Mouse (Mus musculus): ENCODE results near the gene Sumo1. TPM values are rescaled to one million over a fixed set of nuclear protein-coding genes. Genes with fewer than 3 reads are reported as not detected.

Gene Sumo1
- total RNA-seq, 2 experiments from 2014 or later: 55.6 to 58.2 TPM

GRCm38 (mm10) chr1:59566926-59567325 lies 103.7 kb downstream of the Sumo1 start:
- no peak for DNase-seq
- intact Hi-C loops (cut with DNase I): no loop called here

GRCm38 (mm10) chr1:59566281-59566680 lies 104.4 kb downstream of the Sumo1 start:
- intact Hi-C loops (cut with DNase I): no loop called here
- no peak for DNase-seq

DNA sequence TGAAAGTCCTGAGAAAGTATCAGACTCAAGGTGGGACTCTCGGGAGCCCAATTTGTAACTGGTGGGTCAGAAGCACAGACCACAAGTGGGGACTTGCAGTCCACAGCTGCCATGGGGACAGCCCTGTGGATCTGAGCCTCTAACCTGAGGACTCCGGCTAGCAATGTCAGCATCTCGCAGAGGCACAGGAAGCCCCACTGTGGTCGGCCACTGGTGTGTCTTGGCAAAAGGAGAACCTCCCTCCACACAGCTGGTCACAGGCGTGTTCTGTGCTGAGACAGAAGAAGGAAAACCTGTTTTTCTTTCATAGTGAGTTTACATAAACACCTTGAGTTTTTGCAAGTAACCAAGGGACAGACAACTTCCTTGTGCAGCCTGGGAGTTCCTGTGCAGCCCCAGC lies 104.8 kb downstream of the Sumo1 start:
- no peak for DNase-seq
- intact Hi-C loops (cut with DNase I): no loop called here

GRCm38 (mm10) chr1:59563581-59563980 lies 107.1 kb downstream of the Sumo1 start:
- no peak for DNase-seq
- intact Hi-C loops (cut with DNase I): no loop called here

DNA sequence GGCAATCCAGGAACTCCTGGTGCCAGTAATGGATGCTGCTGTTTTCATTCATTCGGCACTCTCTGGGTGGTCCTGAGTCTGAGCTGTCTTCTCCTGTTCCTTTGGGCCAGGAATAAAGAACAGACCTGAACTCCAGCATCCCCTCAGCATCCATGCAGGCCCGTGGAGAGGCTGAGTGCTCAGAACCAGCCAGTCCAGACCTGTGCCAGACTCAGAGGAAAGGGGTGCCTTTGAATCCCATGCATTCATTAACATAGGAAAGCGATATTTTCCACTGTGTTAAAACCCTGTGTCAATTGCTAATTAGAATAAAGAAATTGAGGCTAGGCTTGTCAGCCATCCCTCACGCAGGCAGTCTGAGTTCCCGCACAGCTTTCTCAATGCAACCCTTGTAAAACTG lies 116.9 kb downstream of the Sumo1 start:
- DNase-seq: no peak
- intact Hi-C loops (cut with DNase I): no loop called here

GRCm38 (mm10) chr1:59550996-59551395 lies 119.6 kb downstream of the Sumo1 start:
- intact Hi-C loops (cut with DNase I): no loop called here
- peak in 1 of 2 experiments; percentile 32 for DNase-seq

DNA sequence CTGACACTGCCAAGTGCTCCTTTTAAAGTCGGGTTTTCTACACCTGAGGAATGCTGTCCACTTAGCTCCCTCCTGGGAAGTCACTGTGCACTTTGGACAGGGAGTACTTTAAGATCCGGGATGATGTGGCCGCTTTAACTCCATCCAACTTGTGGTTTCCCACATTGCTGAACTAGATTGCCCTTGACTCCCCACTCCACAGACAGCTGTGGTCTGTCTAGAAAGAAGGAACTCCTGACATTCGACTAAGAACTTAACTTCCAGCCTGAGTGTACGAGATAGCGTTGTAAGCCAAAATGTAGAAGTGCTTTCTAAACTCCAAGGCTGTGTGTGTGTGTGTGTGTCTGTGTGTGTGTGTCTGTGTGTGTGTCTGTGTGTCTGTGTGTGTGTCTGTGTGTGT lies 120.4 kb downstream of the Sumo1 start:
- peak; percentile 5 to 25 for DNase-seq
- intact Hi-C loops (cut with DNase I): no loop called here

DNA sequence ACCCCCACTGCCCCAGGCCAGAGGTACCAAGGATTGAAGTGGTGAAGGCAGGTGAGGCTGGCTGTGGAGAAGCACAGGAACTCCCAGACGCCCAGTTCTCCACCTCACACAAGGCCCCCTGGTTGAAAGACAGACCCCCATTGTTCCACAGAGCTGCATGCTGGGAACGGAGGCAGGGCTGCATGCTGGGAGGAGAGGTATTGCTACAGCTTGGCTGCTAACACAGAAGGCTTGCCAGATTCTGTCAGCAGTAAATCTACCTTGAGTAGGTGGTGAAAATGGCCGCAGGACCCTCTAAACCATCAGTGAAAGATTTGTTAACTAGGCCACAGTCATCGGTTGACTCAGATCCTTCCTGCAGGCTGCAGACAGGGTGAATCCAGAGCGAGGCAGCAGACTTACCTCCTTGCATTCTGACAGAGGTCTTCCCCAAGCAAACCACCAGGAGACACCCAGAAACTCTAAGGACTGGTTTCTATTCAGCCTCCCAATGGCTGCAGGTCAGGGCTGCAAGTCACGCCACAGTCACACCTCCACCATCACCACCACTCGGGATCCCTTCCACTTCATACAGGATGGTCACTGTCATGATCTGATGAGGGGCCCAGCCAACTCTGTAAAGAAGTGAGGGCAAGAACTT lies 121.5 kb downstream of the Sumo1 start:
- DNase-seq: no peak
- intact Hi-C loops (cut with DNase I): no loop called here

DNA sequence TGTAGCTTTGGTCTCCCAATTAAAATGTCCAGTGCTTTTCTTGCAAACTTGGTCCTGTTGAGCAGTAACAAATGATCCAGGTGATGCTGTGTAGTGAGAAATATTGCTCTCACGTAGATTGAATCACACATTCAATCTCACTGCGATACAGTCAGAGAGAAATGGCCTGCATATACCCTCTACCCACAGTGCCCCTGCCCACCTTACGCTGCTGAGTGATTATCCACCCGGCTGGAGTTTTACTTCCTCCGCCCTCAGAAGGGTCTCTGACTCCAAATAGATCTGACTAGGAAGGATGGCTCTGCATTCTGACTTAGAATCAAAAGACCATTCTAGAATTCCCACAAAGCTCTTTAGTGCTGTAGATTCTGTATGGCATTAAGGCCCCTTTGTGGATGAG lies 122.1 kb downstream of the Sumo1 start:
- no peak for DNase-seq
- intact Hi-C loops (cut with DNase I): no loop called here

DNA sequence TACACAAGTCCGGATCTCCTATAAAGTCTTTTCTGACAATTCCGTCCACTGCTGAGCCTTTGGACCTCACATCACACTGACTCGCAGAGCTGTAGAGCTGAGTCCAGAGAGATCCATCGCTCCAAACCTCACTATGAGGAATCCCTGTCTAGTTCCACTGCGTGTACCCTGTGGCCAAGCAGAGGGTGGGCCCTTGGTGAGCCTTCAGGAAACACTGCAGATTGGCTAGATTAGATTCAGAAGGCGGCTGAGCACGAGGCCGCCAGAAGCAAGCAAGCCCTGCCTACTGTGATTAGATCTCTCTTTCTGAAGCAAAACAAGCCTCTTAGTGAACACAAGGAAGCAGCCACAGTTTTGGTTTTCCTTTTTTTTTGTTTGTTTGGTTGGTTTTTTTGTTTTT lies 126.7 kb downstream of the Sumo1 start:
- DNase-seq: no peak
- intact Hi-C loops (cut with DNase I): no loop called here

DNA sequence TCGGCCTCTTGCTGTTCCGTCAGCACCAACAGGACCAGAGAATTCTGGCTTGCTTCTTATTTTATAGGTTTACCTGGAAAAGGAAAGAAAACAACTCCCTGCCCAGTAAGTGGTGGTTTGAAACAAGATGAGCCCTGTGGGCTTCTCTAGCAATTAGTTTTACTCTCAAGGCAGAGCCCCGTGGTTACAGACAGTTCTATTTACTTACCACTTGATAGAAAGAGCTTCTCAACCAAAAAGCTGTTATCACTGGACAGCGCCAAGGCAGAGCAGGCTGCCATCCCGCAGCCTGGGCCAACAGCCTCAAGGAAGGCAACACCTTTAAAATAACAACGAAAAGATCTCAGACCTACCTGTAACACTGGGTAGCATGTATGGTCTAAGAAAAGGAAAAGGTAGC lies 128.4 kb downstream of the Sumo1 start:
- DNase-seq: no peak
- intact Hi-C loops (cut with DNase I): no loop called here

GRCm38 (mm10) chr1:59541271-59542020 lies 129.2 kb downstream of the Sumo1 start:
- intact Hi-C loops (cut with DNase I): no loop called here
- no peak for DNase-seq

DNA sequence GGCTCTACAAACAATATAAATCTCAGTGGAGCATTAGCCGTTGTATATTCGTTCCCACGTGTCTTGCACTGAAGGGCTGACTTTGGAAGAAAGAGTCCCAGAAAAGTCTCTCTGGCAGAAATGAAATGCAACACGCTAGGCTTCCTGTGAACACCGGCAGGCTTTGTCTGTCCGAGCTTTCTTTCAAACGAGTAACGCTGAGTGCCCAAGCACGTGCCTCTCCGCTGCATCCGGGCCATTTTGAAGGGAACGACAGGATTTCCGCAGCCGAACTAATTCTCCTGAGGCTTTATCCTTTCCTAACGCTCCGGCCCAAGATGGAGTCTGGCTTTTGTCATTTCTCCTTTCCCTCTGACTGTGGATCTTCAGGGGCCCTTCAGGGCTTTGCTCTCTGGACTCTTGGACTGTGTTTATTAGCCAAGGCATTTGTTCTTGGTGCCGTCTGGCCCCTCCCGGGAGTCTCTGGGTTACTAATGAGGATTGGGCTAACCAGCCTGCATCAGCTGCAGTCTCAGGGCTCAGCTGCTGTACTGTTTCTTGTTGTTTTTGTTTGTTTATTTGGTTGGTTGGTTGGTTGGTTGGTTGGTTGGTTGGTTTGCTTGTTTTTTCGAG lies 130.0 kb downstream of the Sumo1 start:
- no peak for DNase-seq
- intact Hi-C loops (cut with DNase I): no loop called here

DNA sequence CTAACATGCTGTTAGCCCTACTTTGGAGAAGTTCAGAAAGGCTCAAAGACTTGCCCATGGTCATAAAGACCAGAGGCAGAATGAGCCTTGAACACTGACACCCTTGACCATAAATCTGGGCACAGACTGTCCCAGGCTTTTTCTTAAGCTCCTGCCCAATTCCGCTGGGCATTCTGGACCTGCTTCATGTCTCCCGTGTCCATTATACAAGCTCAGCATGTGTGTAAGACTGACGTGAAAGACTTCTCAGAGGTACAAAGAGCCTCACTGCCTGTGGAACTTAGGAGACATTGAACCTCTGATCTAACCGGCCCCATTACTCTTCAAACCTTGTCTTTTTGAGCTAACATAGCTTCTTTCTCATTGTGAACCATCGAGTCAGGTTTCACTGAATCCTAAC lies 132.3 kb downstream of the Sumo1 start:
- intact Hi-C loops (cut with DNase I): no loop called here
- DNase-seq: no peak

Other genes starting within 250 kb of the Sumo1 start
- 1 to 10 TPM; 4.7 to 6.4 TPM for gene Fzd7, start 188.4 kb downstream of the Sumo1 start, total RNA-seq (2021)
- under 1 TPM; 0.29 to 0.79 TPM for gene Gm973, start 154.6 kb downstream of the Sumo1 start, total RNA-seq (2021)
- gene Nop58, start 14.1 kb upstream of the Sumo1 start, total RNA-seq (2021): 10 to 100 TPM; 29.5 to 37.9 TPM
- 10 to 100 TPM; 44.9 to 49.4 TPM for gene Bmpr2, start 92.6 kb upstream of the Sumo1 start, total RNA-seq (2021)
- gene Fam117b, start 242.2 kb upstream of the Sumo1 start, total RNA-seq (2021): 10 to 100 TPM; 29.3 to 30.3 TPM